Mouse (Mus musculus) C2C12 (cell line): Measurements from ENCODE around the gene Fer.

Source experiments
- CTCF ChIP-seq: IDR thresholded peaks from one replicate; pipeline ENCODE4 v1.5.1; 2011; ENCODE audit not compliant: control insufficient read depth, insufficient read depth, insufficient read length
- FOSL1 ChIP-seq: IDR thresholded peaks from one replicate; pipeline ENCODE4 v1.8.0; 2011; ENCODE audit warnings: mild to moderate bottlenecking, low read length; ENCODE audit not compliant: poor library complexity, insufficient read depth, severe bottlenecking
- MAX ChIP-seq: IDR thresholded peaks from one replicate; pipeline ENCODE4 v1.6.1; 2011; ENCODE audit warnings: mild to moderate bottlenecking, control low read depth
- MYOG ChIP-seq: IDR thresholded peaks from one replicate; pipeline ENCODE4 v1.6.1; 2011; ENCODE audit not compliant: control insufficient read depth, insufficient read length; ENCODE audit errors: extremely low read depth
- USF1 ChIP-seq: IDR thresholded peaks from one replicate; pipeline ENCODE4 v1.6.1; 2011; ENCODE audit warnings: low read depth, mild to moderate bottlenecking, control low read depth, moderate library complexity

GRCm38 (mm10) chr17:63862399-63862798 lies 463 bp upstream of the Fer start:
- TF ChIP-seq CTCF, result no peak
- TF ChIP-seq MAX, result no peak
- TF ChIP-seq USF1, result no peak
- no peak for TF ChIP-seq MYOG
- TF ChIP-seq FOSL1, result no peak
